Mouse (Mus musculus) embryonic fibroblast, embryonic 13.5 days (primary cell): ENCODE measurements around the gene Pgm2l1.

Experiments
- CTCF ChIP-seq: IDR thresholded peaks from 2 replicates; pipeline ENCODE4 v1.5.1; 2011; ENCODE audit warnings: mild to moderate bottlenecking, control low read depth, low read length, moderate library complexity, borderline replicate concordance; ENCODE audit not compliant: insufficient read depth
- POLR2A ChIP-seq: IDR thresholded peaks from 2 replicates; pipeline ENCODE4 v1.6.1; 2011; ENCODE audit warnings: low read depth, mild to moderate bottlenecking, control low read depth, low read length, moderate library complexity

DNA sequence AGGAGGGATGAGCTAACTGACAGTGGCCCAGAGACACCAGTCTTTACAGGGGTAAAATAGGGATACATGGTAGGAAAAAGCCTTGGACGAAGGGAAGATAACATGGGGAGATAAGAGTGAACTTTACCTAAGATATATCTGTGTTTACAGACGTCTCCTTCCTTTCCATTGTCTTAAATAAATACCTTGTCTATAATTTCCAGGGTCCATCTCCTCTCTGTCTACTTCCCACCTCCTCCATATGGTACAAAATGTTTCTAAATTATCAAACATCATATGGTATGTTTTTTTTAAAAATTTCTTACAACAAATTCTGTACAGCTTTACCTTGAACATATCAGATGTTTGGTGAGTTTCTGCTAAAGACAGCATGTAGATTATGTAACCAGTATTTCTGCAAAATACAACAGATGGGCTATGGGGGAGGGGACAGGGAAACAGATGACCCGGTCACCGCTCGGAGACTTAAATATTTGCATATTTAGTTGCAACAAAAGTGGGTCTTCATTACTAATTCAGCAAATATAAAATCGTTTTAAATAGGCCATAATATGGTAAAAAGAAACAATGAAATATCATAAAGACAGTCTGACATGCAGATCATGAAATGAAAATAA lies 12.0 kb upstream of the Pgm2l1 start:
- no peak for TF ChIP-seq CTCF
- no peak for TF ChIP-seq POLR2A
